Mouse (Mus musculus): ENCODE results near the gene Fgfr2.
A peak's percentile ranks its signal among the peaks of the same experiment; 100 is the strongest.

Gene Fgfr2

DNA sequence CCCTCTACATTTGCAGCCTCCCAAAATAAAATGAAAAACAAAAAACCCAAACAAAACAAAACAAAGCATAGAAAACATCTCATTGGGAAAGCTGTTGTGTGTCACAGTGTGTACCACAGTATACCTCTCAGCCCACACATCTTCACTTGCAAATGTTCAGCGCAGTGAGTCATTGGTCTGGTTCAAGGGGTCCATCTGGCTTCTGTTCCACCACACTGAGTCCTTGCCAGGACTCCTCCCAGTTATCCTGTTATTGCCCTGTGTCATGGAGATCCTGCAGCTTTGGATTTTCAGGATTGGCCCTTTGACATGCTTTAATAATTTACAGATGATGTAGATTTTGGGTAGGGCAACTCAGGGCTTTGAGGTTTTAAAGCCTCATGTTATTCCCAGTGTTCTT, 1435.8 kb downstream of the Fgfr2 start:
- no peaks in the 10 kb centered on the region for H3K36me3 ChIP-seq (ENCODE audit: insufficient read depth, low read length)
- H3K4me3 ChIP-seq (replicated peaks; ENCODE audit: low read length) = no peak overlapping the region
- TF ChIP-seq NANOG (IDR thresholded peaks at IDR 0.05; ENCODE audit: borderline replicate concordance, low read length) (no peak), CTCF (conservative IDR thresholded peaks at IDR 0.05; ENCODE audit: low read length) (no peak), POU5F1 (IDR thresholded peaks at IDR 0.05; ENCODE audit: borderline replicate concordance, low read length) (no peak)
- H3K9me3 ChIP-seq (ENCODE audit: low read length) = no peaks in the 10 kb centered on the region
- 0 out of 2 replicates have a peak, but pooled peaks cover 2% of the 10 kb centered on the region for H3K27me3 ChIP-seq (ENCODE audit: insufficient read depth, low read length)
- H3K4me1 ChIP-seq (replicated peaks; ENCODE audit: low read depth, low read length) = no peaks in the 10 kb centered on the region

DNA sequence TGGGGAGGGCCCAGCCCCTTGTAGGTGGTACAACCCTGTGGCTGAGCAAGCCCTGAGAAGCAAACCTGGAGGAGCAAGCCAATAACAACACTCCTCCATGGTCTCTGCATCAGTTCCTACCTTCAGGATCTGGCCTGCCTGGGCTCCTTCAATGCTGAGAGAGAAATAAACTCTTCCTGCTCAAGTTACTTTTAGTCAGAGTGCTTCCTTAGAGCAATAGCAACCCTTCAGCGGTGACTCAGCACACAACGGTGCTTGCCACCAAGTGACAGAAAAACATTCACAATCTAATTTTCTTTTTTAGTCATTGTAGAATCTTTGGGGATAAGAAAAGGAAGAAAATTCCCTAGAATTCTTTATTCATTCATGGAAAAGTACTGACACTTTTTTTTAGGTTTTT, 1446.0 kb downstream of the Fgfr2 start:
- peaks cover 4% of the 10 kb centered on the region; the same call in 1 of the 2 replicates for H3K27me3 ChIP-seq (ENCODE audit: insufficient read depth, low read length)
- H3K4me3 ChIP-seq (replicated peaks; ENCODE audit: low read length) = no peak overlapping the region
- no peaks in the 10 kb centered on the region for H3K9me3 ChIP-seq (ENCODE audit: low read length)
- H3K4me1 ChIP-seq (replicated peaks; ENCODE audit: low read depth, low read length) = peaks cover 11% of the 10 kb centered on the region
- TF ChIP-seq CTCF (conservative IDR thresholded peaks at IDR 0.05; ENCODE audit: low read length) = no peak
- TF ChIP-seq POU5F1 (IDR thresholded peaks at IDR 0.05; ENCODE audit: borderline replicate concordance, low read length) = no peak
- no peak for TF ChIP-seq NANOG (IDR thresholded peaks at IDR 0.05; ENCODE audit: borderline replicate concordance, low read length)
- no peaks in the 10 kb centered on the region for H3K36me3 ChIP-seq (ENCODE audit: insufficient read depth, low read length)

DNA sequence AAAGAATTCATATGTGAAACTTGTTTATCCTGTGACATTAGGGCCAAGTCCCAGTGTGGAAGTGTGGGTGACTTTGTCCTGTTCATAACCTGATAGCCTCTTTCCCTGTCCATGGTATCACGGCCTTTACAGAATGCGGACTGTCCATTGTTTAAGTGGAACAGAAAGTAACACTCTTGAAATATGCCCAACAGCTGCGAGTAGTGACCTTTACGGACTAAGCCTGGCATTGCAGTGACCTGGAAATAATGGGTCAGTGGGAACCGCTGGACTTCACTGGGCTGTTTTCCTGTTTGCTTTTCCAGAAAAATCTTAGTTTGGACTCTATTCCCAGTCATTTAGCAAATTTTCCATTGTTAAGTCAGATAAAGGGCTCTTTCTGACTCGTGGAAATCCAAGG, 1452.6 kb downstream of the Fgfr2 start:
- no peaks in the 10 kb centered on the region for H3K9me3 ChIP-seq (ENCODE audit: low read length)
- no peaks in the 10 kb centered on the region for H3K36me3 ChIP-seq (ENCODE audit: insufficient read depth, low read length)
- peaks cover 4% of the 10 kb centered on the region; the same call in 1 of the 2 replicates for H3K27me3 ChIP-seq (ENCODE audit: insufficient read depth, low read length)
- no peak overlapping the region for H3K4me3 ChIP-seq (replicated peaks; ENCODE audit: low read length)
- peaks cover 6% of the 10 kb centered on the region; the same call in 1 of the 2 replicates for H3K4me1 ChIP-seq (replicated peaks; ENCODE audit: low read depth, low read length)
- TF ChIP-seq POU5F1 (IDR thresholded peaks at IDR 0.05; ENCODE audit: borderline replicate concordance, low read length) = no peak
- no peak for TF ChIP-seq CTCF (conservative IDR thresholded peaks at IDR 0.05; ENCODE audit: low read length)
- no peak for TF ChIP-seq NANOG (IDR thresholded peaks at IDR 0.05; ENCODE audit: borderline replicate concordance, low read length)

DNA sequence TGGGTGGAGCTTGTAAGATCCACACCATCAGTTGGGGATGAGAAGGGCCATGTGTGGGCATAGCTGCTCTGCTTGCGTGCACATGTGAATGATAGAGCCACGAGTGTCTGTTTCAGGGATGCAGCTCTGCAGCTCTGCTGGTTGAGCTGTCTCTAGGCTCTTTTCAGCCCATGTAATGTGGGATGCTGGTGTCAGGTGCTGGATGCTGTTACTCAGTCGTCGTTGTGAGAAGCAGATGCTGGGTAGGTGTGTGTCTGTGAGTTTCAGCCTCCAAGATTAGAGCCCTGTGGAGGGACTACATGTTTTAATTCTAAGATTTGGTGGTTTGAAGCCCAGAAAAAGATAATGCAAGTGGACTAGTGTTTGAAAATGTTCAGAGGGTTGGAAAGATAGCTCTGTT, 1453.8 kb downstream of the Fgfr2 start:
- Histone ChIP-seq H3K4me3 (replicated peaks; ENCODE audit: low read length) (no peak overlapping the region), H3K9me3 (ENCODE audit: low read length) (no peaks in the 10 kb centered on the region), H3K36me3 (ENCODE audit: insufficient read depth, low read length) (no peaks in the 10 kb centered on the region), H3K4me1 (replicated peaks; ENCODE audit: low read depth, low read length) (peaks cover 6% of the 10 kb centered on the region; the same call in 1 of the 2 replicates), H3K27me3 (ENCODE audit: insufficient read depth, low read length) (peaks cover under 1% of the 10 kb centered on the region; the same call in 1 of the 2 replicates)
- TF ChIP-seq NANOG (IDR thresholded peaks at IDR 0.05; ENCODE audit: borderline replicate concordance, low read length) (no peak), CTCF (conservative IDR thresholded peaks at IDR 0.05; ENCODE audit: low read length) (no peak)

DNA sequence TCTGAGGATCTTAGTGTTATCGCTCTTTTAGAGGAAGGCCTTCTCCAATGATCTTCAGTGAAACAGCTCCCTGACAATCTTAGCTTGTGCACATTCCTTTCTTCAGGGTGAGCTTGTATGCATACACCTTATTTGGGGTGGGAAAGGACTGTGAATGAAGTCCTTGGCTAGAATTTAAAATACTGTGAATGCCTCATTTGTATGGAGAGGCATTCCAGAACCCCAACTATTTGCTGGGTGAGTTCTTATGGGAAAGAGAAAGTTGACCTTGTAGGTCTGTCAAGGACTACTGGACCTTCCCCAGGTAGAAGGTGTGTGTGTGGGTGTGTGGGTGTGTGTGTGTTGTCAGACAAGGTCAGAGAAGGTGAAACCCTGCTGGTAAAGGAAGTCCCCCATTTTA, 1462.4 kb downstream of the Fgfr2 start:
- no peaks in the 10 kb centered on the region for H3K36me3 ChIP-seq (ENCODE audit: insufficient read depth, low read length)
- TF ChIP-seq CTCF (conservative IDR thresholded peaks at IDR 0.05; ENCODE audit: low read length) = no peak
- TF ChIP-seq NANOG (IDR thresholded peaks at IDR 0.05; ENCODE audit: borderline replicate concordance, low read length) = no peak
- no peak for TF ChIP-seq POU5F1 (IDR thresholded peaks at IDR 0.05; ENCODE audit: borderline replicate concordance, low read length)
- no peaks in the 10 kb centered on the region for H3K27me3 ChIP-seq (ENCODE audit: insufficient read depth, low read length)
- H3K4me1 ChIP-seq (replicated peaks; ENCODE audit: low read depth, low read length) = peaks cover 53% of the 10 kb centered on the region
- 0 out of 2 replicates have a peak overlapping the region, but pooled peaks have one; percentile 14 for H3K4me3 ChIP-seq (replicated peaks; ENCODE audit: low read length)
- no peaks in the 10 kb centered on the region for H3K9me3 ChIP-seq (ENCODE audit: low read length)

DNA sequence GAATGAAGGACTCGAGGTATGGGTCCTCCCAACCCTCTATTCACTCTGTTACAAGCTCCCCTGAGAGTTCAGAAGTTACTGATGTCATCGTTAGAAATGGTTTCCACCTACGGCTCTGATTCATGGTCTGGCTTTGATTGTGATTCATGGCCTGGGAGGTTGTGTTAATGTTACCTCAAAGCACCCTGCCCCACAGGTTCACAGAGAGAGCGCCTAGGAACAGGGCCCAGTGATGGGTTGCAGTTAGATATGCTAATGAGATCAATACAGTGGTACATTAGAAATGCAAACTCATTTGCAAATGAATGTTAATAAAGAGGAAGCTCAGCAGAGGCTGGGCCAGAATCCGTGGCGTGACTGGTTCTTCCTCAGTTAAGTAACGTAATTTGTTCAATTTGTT, 1467.1 kb downstream of the Fgfr2 start:
- H3K4me1 ChIP-seq (replicated peaks; ENCODE audit: low read depth, low read length) = peaks cover 45% of the 10 kb centered on the region
- H3K36me3 ChIP-seq (ENCODE audit: insufficient read depth, low read length) = no peaks in the 10 kb centered on the region
- no peaks in the 10 kb centered on the region for H3K9me3 ChIP-seq (ENCODE audit: low read length)
- TF ChIP-seq NANOG (IDR thresholded peaks at IDR 0.05; ENCODE audit: borderline replicate concordance, low read length) (peak; percentile 60), POU5F1 (IDR thresholded peaks at IDR 0.05; ENCODE audit: borderline replicate concordance, low read length) (no peak)
- peaks cover 8% of the 10 kb centered on the region; the same call in 1 of the 2 replicates for H3K27me3 ChIP-seq (ENCODE audit: insufficient read depth, low read length)
- H3K4me3 ChIP-seq (replicated peaks; ENCODE audit: low read length) = no peak overlapping the region

DNA sequence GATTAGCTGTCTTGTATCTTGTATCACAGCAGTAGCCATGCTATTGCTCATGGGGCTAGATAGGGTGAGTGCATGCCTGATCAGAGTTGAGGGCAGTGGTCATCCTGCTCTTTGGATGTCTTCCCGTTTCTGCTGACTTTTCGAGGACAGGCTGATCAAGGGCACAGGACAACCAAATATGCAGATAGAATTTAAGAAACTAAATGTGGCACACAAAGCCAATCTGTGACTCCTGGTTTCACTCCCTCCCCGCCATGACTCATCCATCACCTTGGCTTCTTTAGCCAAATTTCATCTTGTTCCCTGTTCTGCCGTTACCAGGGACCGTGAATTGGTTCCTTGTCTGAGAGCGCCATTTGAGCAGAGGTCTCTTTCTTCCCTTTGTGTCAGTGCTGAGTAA, 1469.7 kb downstream of the Fgfr2 start:
- no peaks in the 10 kb centered on the region for H3K36me3 ChIP-seq (ENCODE audit: insufficient read depth, low read length)
- no peaks in the 10 kb centered on the region for H3K9me3 ChIP-seq (ENCODE audit: low read length)
- TF ChIP-seq NANOG (IDR thresholded peaks at IDR 0.05; ENCODE audit: borderline replicate concordance, low read length) = no peak
- no peak for TF ChIP-seq CTCF (conservative IDR thresholded peaks at IDR 0.05; ENCODE audit: low read length)
- TF ChIP-seq POU5F1 (IDR thresholded peaks at IDR 0.05; ENCODE audit: borderline replicate concordance, low read length) = no peak
- H3K4me3 ChIP-seq (replicated peaks; ENCODE audit: low read length) = no peak overlapping the region
- H3K27me3 ChIP-seq (ENCODE audit: insufficient read depth, low read length) = peaks cover 11% of the 10 kb centered on the region; the same call in 1 of the 2 replicates
- H3K4me1 ChIP-seq (replicated peaks; ENCODE audit: low read depth, low read length) = peaks cover 50% of the 10 kb centered on the region

DNA sequence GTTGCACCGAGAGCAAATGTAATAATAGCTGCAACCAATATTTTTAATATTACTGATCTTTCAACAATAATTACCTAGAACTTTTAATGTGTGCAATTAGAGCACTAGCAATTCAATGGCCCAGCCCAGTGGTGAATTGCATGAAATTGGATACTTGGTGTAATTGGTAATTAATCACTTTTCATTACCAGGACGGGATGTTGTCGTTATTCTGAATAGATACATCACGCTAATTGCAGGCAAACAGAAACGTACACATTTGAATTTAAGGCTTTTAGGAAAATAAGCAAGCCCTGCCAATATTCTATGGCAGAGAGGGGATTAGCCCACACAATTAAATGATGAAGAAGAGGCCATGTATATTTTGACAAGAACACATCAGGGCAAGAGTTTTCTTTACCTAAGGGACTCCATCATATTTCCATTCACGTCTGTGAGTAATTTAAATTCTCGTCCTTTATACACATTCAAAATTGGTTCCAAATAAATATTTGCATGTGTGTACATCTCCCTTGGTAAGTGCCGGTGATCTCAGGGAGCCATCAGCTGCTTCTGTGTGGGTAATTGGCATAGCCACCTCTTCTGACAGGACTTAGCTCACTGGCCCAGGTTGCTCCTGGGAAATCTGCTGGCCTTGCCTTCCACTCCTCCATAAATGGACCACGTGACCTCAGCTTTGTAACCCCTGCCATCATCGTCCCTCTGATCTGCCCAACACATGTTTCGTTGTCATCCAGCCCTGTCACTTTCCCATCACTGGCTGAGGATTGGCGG, 1471.0 kb downstream of the Fgfr2 start:
- peaks cover 11% of the 10 kb centered on the region; the same call in 1 of the 2 replicates for H3K27me3 ChIP-seq (ENCODE audit: insufficient read depth, low read length)
- H3K4me1 ChIP-seq (replicated peaks; ENCODE audit: low read depth, low read length) = peaks cover 57% of the 10 kb centered on the region
- no peaks in the 10 kb centered on the region for H3K36me3 ChIP-seq (ENCODE audit: insufficient read depth, low read length)
- no peak overlapping the region for H3K4me3 ChIP-seq (replicated peaks; ENCODE audit: low read length)
- TF ChIP-seq POU5F1 (IDR thresholded peaks at IDR 0.05; ENCODE audit: borderline replicate concordance, low read length) (no peak), CTCF (conservative IDR thresholded peaks at IDR 0.05; ENCODE audit: low read length) (no peak), NANOG (IDR thresholded peaks at IDR 0.05; ENCODE audit: borderline replicate concordance, low read length) (no peak)
- no peaks in the 10 kb centered on the region for H3K9me3 ChIP-seq (ENCODE audit: low read length)

Measured in E14TG2a.4 (cell line).